Mouse (Mus musculus) urinary bladder, adult 18-20 months (tissue): ENCODE measurements around the gene Slc24a4.

Source experiments
- DNase-seq, 2 experiments: peaks; one replicate each; pipeline ENCODE4 v3.0.0; 2022; ENCODE audit warnings: low spot score in 2 of 2, mixed read lengths in 2 of 2

Gene Slc24a4

DNA sequence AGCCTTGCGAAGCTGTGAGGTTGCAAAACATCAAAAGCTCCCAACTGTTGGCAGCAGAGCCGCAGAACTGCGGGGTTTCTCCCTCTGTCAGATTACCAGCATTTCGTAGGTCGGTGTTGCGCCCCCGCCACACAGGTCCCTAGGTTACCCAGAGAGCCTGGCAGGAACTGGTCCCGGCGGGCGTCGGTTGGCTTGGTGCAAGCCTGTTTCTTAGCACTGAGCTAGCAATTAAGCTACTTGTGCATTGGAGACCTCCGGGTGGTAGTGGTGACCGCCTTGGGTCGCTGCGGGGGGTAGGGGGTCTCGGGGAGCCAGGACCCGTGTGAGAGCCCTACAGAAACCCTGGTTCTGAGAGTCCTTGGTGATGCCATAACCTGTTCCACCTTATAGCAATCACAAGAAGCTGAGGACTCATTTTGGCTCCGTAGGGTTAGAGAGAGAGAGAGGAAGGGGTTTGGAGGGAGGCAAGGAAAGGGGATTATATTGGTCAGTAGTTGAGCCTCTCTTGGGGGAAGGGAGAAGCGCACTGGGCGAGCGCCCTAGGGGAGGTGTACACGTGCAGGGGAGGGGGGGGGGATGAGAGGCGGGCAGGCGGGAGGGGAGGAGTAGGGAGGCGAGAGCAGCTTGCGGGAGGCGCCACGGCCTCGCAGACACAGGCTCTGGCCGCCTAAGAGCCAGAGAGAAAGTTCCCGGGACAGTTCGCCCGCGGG, at the start of gene Slc24a4:
Slc24a4 (plus strand) TSS at position 653 of the 710 bp plus-strand sequence.
- DNase-seq: no peak

DNA sequence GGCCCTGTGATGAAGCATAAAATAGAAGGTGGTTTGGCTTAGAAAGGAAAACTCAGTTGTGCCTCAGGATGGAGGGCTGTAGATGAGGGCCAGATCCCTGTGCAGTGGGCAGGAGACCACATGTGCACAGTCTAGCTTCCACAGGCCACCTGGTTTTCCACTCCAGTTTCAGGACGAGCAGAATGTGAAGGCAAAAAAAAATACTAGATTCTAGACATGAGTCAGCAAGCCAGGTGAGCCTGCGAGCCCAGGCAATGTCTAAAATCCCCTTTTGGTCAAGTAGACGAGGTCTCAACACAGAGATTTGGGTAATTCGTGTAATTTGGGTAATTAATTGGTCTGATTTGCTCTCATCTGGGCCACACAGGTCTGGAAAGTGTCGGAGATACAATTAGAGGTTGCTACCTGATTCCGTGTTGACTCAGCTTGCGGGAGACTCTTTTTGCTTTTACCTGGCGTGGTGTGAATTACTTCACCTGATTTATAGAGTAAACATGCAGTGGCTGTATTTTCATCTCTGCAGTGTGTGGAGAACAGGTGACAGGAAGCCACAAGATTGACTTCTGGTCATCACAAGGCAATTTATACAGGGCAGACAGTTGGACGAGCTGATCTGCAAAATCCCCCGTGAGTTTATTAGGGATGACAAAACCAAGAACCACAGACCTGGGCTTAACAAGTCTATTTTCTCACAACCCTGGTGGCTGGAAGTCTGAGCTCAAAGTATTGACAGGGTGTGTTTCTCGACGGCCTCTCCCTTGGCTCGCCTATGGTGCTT, 45.7 kb upstream of the Slc24a4 start:
- no peak for DNase-seq

DNA sequence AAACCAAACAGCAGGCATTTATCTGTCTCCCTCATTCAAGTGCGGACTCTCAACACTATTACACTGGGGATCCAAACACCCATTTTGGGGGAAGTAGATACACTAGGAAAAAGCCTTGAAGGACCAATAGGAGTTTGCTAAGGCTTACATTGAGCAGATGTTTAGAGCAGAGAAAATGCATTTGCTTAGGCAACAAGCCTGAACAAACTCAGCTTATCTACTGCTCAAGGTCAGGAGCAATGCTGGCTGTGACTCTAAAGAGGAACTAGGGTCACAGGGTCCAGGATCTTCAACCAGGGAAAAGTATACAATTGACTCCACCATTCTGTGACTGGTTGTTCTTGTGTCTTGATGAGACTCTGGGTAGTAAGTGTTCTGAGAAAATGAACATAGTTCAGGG, 38.0 kb upstream of the Slc24a4 start:
- DNase-seq: no peak

DNA sequence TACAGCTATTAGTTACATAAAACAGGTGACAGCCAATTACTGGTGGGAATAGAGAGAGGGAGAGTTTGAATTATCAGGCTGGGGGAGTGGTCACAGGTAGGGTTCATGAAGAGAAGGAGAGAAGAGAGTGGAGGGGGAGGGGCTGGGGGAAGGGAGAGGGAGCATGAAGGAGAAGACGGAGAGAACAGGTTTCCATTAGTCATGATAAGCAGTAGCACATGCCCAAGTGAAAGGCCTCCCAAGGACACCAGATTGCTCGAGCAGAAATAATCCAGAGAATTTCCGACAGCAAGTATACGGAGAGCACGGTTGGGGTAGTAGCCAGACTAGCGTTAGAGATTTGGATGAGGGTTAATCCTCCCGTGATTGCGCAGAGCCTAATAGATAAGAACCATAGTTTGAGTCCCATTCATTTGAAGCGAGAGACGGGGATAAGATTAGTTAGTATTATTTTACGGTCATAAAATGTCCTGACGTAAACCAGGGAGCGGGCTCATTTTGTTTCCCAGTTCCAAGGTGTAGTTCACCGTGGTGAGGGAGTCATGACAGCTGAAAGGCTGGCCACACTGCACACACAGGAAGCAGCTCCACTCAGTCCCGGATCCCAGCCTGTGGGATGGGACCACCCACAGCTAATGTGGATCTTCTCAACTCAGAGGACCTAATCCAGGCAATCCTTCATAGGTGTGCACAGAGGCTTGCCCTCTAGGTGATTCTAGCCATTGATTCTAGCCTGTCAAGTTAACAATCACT, 36.0 kb upstream of the Slc24a4 start:
- no peak for DNase-seq

DNA sequence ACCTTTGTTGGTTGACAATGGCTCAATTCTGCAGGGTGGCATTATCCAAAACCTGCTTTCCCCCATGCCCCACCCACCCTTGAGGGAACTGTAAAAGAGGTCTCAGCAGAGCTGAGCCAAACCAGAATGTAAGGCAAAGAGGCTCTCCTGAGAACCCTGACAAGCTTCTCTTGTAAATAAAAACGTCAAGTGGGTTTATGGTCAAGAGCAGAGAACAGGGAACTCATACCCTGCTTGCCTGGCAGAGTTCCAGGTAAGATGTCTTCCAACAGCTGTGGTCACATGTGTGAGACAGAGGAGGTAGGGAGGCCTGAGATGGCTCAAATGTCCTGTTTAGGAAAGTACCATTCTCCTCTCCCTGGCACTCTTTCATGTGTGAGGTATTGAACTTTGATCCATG, 22.5 kb upstream of the Slc24a4 start:
- DNase-seq: no peak

GRCm38 (mm10) chr12:102108851-102109250, 19.7 kb upstream of the Slc24a4 start:
- no peak for DNase-seq

GRCm38 (mm10) chr12:102112491-102112890, 16.0 kb upstream of the Slc24a4 start:
- no peak for DNase-seq

GRCm38 (mm10) chr12:102112901-102113300, 15.6 kb upstream of the Slc24a4 start:
- no peak for DNase-seq

GRCm38 (mm10) chr12:102113391-102113790, 15.1 kb upstream of the Slc24a4 start:
- DNase-seq: no peak

DNA sequence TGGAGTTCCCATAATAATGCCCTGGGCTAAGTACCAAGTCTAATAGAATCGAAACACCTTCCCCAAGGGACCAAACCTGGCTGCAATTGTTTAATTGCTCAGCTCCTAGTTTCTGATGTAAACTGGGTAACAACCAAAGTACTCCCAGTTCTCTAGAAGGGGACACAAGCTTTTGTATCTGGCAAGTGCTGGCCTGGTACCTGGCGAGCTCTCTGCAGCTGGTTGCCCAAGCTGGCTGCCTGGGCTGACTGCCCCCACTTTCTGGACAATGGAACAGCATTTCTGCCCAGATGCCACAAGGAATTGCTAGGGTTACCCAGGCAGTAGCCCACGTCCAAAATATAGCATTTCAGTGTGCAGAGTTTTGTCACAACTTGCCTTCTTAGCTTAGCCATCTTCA, 12.0 kb upstream of the Slc24a4 start:
- DNase-seq: no peak

DNA sequence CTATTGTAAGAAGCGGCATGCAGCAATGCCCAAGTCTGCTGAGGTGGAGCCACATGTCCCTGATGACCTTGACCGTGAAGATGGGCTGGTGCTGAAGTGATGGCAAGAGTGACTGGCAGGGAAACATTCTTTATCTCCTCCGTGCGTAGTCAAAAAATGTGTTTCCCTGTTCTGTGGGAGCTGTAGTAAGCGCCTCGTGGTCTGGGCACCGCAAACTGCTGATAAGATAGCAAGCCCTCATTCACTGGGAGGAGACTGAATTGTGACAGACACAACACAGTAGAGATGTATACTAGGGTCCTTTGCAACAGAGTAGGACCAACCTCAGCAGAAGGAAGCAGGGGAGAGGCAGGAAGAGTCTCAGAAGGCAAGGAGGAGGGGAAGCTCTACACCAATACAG, 10.5 kb upstream of the Slc24a4 start:
- DNase-seq: no peak

GRCm38 (mm10) chr12:102127601-102128000, 932 bp upstream of the Slc24a4 start:
- no peak for DNase-seq

DNA sequence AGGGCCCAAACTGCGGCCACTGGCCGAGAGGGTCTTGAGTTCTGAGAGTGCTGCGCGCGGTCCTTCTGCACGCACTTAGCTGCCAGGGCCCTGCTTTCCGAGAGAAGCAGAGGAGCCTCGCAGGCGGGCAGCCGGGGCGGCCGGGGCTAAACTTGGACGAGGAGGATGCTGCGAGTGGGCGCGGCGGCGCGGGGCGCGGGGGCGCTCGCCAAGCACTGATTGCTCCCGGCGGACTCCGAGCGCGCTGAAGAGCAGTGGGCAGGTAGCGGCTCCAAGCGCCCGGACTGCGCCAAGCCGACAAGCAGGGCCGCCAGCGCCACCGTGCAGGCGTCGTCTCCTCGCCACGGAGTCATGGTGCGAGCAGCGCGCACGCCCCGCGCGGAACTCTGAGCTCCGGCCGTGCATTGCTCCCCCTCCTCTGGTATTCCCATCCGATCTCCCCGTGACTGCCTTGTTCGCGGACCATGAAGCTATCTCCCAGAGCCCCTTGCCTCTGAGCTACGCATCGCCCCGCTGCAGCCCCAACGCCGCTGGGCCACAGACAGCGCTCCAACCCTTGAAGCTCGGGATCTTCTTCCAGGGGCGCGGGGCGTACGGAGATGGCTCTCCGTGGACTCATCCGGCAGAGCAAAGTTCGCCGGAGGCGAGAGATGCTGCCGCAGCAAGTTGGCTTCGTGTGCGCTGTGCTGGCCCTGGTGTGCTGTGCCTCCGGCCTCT, 416 bp downstream of the Slc24a4 start:
- DNase-seq: peak in 1 of 2 experiments; percentile 6

- no peak for DNase-seq
Measured at GRCm38 (mm10) chr12:102129508-102130030, 1.0 kb downstream of the Slc24a4 start.

GRCm38 (mm10) chr12:102139710-102140109, 11.2 kb downstream of the Slc24a4 start:
- DNase-seq: no peak

DNA sequence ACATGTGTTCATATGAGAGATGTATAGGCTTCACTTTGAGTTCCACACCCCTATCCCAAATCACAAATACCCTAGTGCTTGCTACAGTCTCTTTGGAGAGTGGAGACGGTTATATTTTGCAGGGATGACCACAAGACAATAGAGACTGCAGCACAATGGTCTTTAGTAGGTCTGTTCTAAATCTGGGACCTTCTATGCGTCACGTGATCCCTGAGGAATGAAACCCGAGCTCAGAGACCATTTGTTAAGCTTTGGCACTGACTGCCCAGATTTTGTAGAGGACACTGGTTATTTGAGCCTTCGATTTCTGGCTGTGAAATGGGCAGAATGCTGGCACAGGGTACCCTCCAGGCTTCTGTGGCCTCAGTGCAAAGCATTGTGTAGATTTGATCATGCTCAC, 12.8 kb downstream of the Slc24a4 start:
- no peak for DNase-seq

- DNase-seq: no peak
Measured at GRCm38 (mm10) chr12:102147678-102148077, 19.1 kb downstream of the Slc24a4 start.

DNA sequence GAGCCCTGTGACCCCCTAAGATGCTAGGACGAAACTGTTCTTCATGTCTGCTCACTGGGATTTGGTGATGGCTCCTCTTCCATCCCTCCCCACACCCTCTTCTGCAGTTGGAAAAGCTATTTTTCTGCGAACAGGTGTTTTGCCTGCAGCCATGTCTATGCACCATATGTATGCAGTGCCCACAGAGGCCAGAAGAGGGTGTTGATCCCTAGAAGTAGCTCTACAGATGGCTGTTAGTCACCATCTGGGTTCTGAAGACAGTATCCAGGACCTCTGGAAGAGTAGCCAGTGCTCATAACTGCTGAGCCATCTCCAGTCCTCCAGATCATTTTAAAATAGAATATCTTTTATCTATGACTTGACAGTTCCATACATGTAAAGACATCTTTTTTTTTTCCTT, 20.2 kb downstream of the Slc24a4 start:
- DNase-seq: no peak

GRCm38 (mm10) chr12:102151185-102151584, 22.7 kb downstream of the Slc24a4 start:
- DNase-seq: no peak

DNA sequence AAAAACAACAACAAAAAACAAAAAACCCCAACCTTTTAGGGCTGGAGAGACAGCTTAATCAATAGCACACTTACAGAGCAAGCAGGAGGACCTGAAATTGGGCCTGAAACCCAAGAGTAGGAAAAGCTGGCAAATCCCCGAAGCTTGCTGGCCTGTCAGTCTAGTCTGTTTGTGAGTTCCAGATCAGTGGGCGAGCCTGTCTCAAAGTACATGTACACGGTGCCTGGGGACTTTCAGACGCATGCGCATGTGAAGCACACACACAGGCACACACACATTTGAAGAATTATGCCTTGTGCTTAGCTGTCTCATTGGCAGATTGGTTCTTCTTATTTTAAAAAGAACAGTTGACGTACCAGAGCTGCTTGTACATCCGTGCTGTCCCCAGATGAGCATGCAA, 25.3 kb downstream of the Slc24a4 start:
- no peak for DNase-seq

DNA sequence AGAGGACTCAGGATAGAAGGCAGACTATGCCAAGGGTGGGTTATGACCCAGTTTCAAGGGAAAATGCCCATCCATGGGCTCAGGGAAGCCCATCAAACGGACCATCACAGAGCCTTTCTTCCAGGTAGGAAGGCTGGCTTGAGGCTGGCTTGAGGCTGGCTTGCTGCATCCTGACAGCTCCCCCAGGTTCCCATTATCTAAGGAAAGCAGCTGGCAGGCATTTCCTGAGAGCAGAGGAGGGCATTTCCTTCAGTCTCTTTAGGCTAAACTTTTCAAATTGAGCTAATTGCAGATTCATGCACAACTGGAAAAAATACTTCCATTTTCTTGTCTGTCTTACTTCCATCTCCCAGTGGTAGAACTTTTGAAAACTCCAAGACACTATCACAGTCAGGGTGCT, 26.3 kb downstream of the Slc24a4 start:
- no peak for DNase-seq

GRCm38 (mm10) chr12:102164632-102165031, 36.1 kb downstream of the Slc24a4 start:
- no peak for DNase-seq
